Mouse (Mus musculus) naive thymus-derived CD4-positive, alpha-beta T cell, adult 5 months (primary cell): ENCODE results near the gene Cyp2j6. TPM values are rescaled to one million over a fixed set of nuclear protein-coding genes. Genes with fewer than 3 reads are reported as not detected.

Source experiments
- polyA plus RNA-seq: library from polyadenylated mRNA; unstranded; fragments of 100-300 nt; shearing (Covaris generic); gene quantifications from one replicate; pipeline ENCODE4 v1.2.1, GENCODE M21; 2017

Gene Cyp2j6
- not detected for polyA plus RNA-seq

DNA sequence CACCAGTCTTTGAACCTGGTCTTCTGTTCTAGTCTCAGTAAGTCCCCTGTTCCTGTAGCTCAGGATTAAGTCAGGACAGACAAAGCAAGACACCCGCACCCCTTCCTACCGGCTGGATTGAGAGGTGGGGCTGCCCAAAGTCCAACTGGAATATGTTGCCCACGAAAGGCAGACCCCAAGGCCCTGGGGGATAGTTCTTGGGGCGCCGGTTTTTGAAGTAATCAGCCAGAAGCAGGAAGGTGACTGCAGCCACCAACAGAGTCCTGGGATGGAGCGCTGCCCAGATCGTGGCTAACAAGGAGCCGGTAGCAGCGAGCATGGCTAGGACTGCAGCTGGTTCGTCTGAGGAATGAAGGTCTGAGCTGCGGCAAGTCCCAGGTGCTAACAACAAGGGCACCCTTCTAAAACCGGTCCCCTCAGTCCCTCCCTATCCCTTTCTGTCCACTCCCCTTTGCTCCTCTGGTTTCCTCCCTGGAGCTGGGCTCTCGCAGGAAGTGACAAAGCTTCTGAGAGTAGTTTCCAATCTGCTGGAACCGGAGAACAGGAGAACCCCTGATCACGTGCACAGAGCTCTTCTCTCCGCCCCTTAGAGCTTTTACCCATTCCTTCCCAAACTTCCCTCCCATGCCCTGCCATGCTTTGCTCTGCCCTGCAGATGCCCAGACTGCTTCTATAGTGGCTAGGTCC is at the start of gene Cyp2j6:
Cyp2j6 (minus strand) TSS at position 529 of the 687 bp plus-strand sequence.

DNA sequence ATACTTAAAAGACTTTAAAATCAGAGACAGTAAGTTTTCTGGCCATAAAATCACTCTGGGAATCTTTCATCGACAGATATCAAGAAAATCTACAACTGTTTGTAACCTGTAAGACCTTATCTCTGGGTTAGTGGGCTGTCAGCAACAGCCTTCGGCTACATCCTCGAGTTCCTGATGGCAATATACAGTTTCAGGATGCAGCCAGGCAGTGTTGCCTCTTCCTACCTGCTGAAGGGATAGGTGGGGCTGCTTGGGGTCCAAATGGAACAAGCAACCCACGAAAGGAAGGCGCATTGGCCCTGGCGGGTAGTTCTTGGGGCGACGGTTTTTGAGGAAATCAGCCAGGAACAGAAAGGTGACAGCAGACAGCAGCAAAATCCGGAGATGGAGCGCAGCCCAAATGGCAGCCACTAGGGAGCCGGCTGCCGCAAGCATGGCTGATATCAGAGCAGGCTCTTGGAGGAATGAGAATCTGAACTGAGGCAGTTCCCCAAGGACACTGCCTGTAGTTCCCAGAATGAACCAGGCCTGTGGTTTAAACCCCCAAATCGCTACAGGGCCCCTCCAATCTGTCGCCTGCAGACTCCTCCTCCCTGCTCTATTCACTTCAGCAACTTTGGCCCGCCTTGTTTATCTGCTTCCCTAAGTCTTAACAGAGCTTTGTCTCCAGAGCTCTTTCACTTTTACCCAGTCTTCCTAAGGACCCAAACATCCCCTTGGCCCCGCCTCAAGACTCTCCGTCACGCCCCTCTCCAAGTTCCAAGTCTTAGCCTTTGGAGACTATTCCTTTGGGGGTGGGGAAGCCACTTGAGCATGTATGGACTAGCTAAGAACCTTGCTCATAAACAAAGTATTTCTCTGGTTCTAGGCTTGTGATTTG is 37.7 kb upstream of the Cyp2j6 start, which contains the start of gene Cyp2j9:
Cyp2j9 (minus strand) TSS at position 668 of the 880 bp plus-strand sequence.

DNA sequence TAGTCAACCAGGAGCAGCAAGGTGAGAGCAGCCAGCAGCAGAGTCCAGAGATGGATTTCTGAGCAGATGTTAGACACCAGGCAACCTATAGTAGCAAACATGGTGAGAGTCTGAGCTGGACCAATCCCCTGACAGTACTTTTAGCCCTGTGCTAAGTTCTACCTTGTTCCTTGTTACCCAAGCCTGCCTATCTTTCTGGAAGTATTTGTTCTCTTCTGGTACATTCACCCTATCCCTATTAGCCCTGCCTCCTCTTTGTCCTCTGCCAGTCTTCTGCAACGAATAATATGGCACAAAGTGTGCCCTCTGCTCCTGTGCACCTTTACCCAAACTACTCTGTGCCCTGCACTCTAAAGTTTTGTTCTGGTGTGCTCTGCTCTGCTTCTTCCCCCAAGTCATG is 46.2 kb downstream of the Cyp2j6 start, which contains the start of gene Cyp2j8:
Cyp2j8 (minus strand) TSS at position 101 of the 400 bp plus-strand sequence.

Other genes with a start within 250 kb of the Cyp2j6 start
- not detected for gene Cyp2j11, start 205.0 kb downstream of the Cyp2j6 start, polyA plus RNA-seq
- not detected for gene Cyp2j8, start 46.3 kb downstream of the Cyp2j6 start, polyA plus RNA-seq
- 0.14 TPM for gene Cyp2j9, start 37.9 kb upstream of the Cyp2j6 start, polyA plus RNA-seq
- not detected for gene Cyp2j5, start 110.5 kb upstream of the Cyp2j6 start, polyA plus RNA-seq
- not detected for gene Gm12695, start 231.5 kb upstream of the Cyp2j6 start, polyA plus RNA-seq